Mouse (Mus musculus): ENCODE results near the gene Zfyve28.

GRCm38 (mm10) chr5:34288154-34288716 lies at the start of gene Zfyve28, which contains the start of gene Cfap99:
- TF ChIP-seq CTCF (IDR thresholded peaks at IDR 0.05; ENCODE audit: low read depth): no peak
- no peak for TF ChIP-seq EP300 (IDR thresholded peaks at IDR 0.05; ENCODE audit: low read depth)

Data from heart, postnatal 0 days (tissue).